In the genomic region with DNA sequence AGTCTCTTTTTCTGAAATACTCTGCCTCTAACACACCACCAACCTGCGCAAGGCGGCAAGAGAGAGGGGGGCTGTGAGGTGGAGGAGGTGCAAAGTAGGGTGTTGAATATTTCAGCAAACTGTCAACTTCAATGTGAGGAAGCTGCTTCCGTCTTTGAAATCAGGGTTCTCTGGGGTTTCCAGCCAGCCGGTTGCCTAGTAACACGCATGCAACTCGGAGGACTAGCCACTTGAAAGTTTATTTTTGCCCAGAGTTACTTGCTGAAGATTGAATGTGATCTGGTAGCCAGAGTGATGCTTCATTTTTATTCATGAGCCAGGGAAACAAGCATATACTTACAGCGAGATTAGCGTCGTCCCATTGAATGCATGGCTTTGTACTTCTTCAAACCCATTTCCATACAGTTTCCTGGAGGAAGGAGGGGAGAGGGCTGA, we compare ENCODE assay signal across 10 mouse cellular contexts. TPM values are rescaled to one million over a fixed set of nuclear protein-coding genes. Genes with fewer than 3 reads are reported as not detected.
DNase-seq lines count a peak whose midpoint lies in the region; ATAC-seq and TF ChIP-seq lines count a peak whose summit lies in the region.
"Had no signal": no experiment of that assay in that cellular context is flagged by ENCODE, and none has a peak within 500 bp of the region (broad histone marks: within the 10 kb centered on the region; RNA-seq: fewer than 3 reads in every experiment).

No protein-coding gene starts in this region.

- peak; percentile 72 for ATAC-seq in CD4-positive, CD25-positive, alpha-beta regulatory T cell, adult 4 months
- peak; percentile 58 for ATAC-seq in hindbrain, embryonic 13.5 days (ENCODE audit: low FRiP score)
- ATAC-seq in megakaryocyte progenitor cell, adult 5-6 weeks (replicated peaks; ENCODE audit: poor library complexity), result no peak

- peak; percentile 78 for DNase-seq in heart, adult 11 months
- DNase-seq in heart, postnatal 4 days, result no peak
- peak; percentile 80 for DNase-seq in naive thymus-derived CD4-positive, alpha-beta T cell, adult 2 months (ENCODE audit: low read depth)
- DNase-seq in cerebellum, postnatal 36 days, result no peak
- DNase-seq in cerebellum, adult 2 months, result no peak
- DNase-seq: lung, postnatal 10 days had no signal

- H3K4me3 ChIP-seq in hindbrain, embryonic 13.5 days, result no peak overlapping the region
- H3K4me3 ChIP-seq in cerebellum, adult 2 months (replicated peaks; ENCODE audit: insufficient read depth, low read depth, low read length), result no peak overlapping the region

- peaks cover 62% of the 10 kb centered on the region for H3K4me1 ChIP-seq in hindbrain, embryonic 13.5 days (replicated peaks)
- no peaks in the 10 kb centered on the region for H3K4me1 ChIP-seq in cerebellum, adult 2 months (ENCODE audit: control insufficient read depth, insufficient read depth, low read length)

- H3K27ac ChIP-seq in hindbrain, embryonic 13.5 days, result peak overlapping the region; percentile 74
- no peak overlapping the region for H3K27ac ChIP-seq in cerebellum, adult 2 months (ENCODE audit: insufficient read depth, low read length)
- H3K27ac ChIP-seq: kidney, postnatal 0 days had no signal

- no peak for TF ChIP-seq CTCF in cerebellum, adult 2 months (IDR thresholded peaks at IDR 0.05; ENCODE audit: borderline replicate concordance, insufficient read depth, low read depth, low read length)

- no peak overlapping the region for H3K9ac ChIP-seq in hindbrain, embryonic 13.5 days

- H3K36me3 ChIP-seq in hindbrain, embryonic 13.5 days, result no peaks in the 10 kb centered on the region

- 0 out of 2 replicates have a peak overlapping the region, but pooled peaks have one; percentile 15 for H3K4me2 ChIP-seq in hindbrain, embryonic 13.5 days

- no peak for TF ChIP-seq POLR2A in cerebellum, adult 2 months (IDR thresholded peaks at IDR 0.05; ENCODE audit: borderline replicate concordance, insufficient read depth, low read length)

- 0 out of 2 replicates have a peak, but pooled peaks cover 4% of the 10 kb centered on the region for H3K27me3 ChIP-seq in hindbrain, embryonic 13.5 days
- H3K27me3 ChIP-seq in cerebellum, adult 2 months (ENCODE audit: control insufficient read depth, insufficient read depth, low read length), result no peaks in the 10 kb centered on the region; the same call in 1 of the 2 replicates

- no peaks in the 10 kb centered on the region for H3K9me3 ChIP-seq in hindbrain, embryonic 13.5 days

- WGBS in hindbrain, embryonic 13.5 days, result 7% methylated on average over 9 of the region's 9 CpGs
- 13% methylated on average over 9 of the region's 9 CpGs for WGBS in cerebellum, adult 2 months

RNA-seq across cellular contexts. Expression of a gene that starts 33.8 kb away (rescaled TPM):
- not detected for total RNA-seq in heart, postnatal 4 days (2021)
- not detected for polyA plus RNA-seq in CD4-positive, CD25-positive, alpha-beta regulatory T cell, adult 4 months (2017; shearing (Covaris generic))
- 1.9 and 2.7 TPM in 2 replicates for polyA plus RNA-seq in hindbrain, embryonic 13.5 days (2015; fragmentation: Nextera tagmentation; extraction: Ambion mirVana)
- 0.07 and 0.17 TPM in 2 replicates for total RNA-seq in megakaryocyte progenitor cell, adult 5-6 weeks (2015)
- total RNA-seq in megakaryocyte progenitor cell, adult 5-6 weeks (2017), result 0.04 and 0.07 TPM in 2 replicates
- 0.19 and 0.23 TPM in 2 replicates for polyA plus RNA-seq in cerebellum, adult 2 months (2012; rRNA removed)

Comparison
In these comparisons a context has a peak if more than half of its experiments do, and no peak if none do; other contexts are left out.
1. DNase-seq: peak in heart, adult 11 months (single experiment) and naive thymus-derived CD4-positive, alpha-beta T cell, adult 2 months (single experiment); none in heart, postnatal 4 days (single experiment), cerebellum, postnatal 36 days (0 of 2) and cerebellum, adult 2 months (0 of 2).